ENCODE assay signal across 24 mouse cellular contexts in genomic region chr11:93725242-93725641, GRCm38 (mm10).
DNase-seq lines count a peak whose midpoint lies in the region; ATAC-seq lines count a peak whose summit lies in the region.
"Had no signal": no experiment of that assay in that cellular context is flagged by ENCODE, and none has a peak within 500 bp of the region (broad histone marks: within the 10 kb centered on the region; RNA-seq: fewer than 3 reads in every experiment).

No protein-coding gene starts in this region.

- WGBS in hindbrain, embryonic 14.5 days = 64% methylated on average over 6 of the region's 6 CpGs
- WGBS in hindbrain, embryonic 10.5 days = 87% methylated on average over 6 of the region's 6 CpGs
- whole genome bisulfite sequencing in neural tube, embryonic 14.5 days = 56% methylated on average over 6 of the region's 6 CpGs
- 21% methylated on average over 6 of the region's 6 CpGs for WGBS in forebrain, embryonic 14.5 days
- 76% methylated on average over 6 of the region's 6 CpGs for WGBS in heart, embryonic 11.5 days (ENCODE audit: insufficient replicate concordance)

- H3K4me1 ChIP-seq in hindbrain, embryonic 14.5 days (replicated peaks; ENCODE audit: control insufficient read depth, insufficient read depth, low read length) = no peaks in the 10 kb centered on the region
- H3K4me1 ChIP-seq in hindbrain, embryonic 10.5 days (replicated peaks) = no peaks in the 10 kb centered on the region
- H3K4me1 ChIP-seq in neural tube, embryonic 14.5 days (ENCODE audit: control insufficient read depth, insufficient read depth, low read length) = no peaks in the 10 kb centered on the region
- no peaks in the 10 kb centered on the region for H3K4me1 ChIP-seq in forebrain, embryonic 14.5 days (ENCODE audit: control insufficient read depth, insufficient read depth, low read length)
- no peaks in the 10 kb centered on the region for H3K4me1 ChIP-seq in heart, embryonic 11.5 days (ENCODE audit: control insufficient read depth, insufficient read depth, low read length)
- H3K4me1 ChIP-seq: heart, embryonic 15.5 days; liver, embryonic 13.5 days; midbrain, embryonic 15.5 days had no signal

- no peak overlapping the region for H3K9ac ChIP-seq in hindbrain, embryonic 14.5 days
- H3K9ac ChIP-seq in neural tube, embryonic 14.5 days (replicated peaks; ENCODE audit: low read depth, low read length) = no peak overlapping the region
- no peak overlapping the region for H3K9ac ChIP-seq in forebrain, embryonic 14.5 days (ENCODE audit: low read length)
- H3K9ac ChIP-seq in heart, embryonic 11.5 days (ENCODE audit: low read depth, low read length) = no peak overlapping the region
- H3K9ac ChIP-seq: heart, embryonic 15.5 days; liver, embryonic 13.5 days; midbrain, embryonic 15.5 days had no signal

- no peaks in the 10 kb centered on the region for H3K27me3 ChIP-seq in hindbrain, embryonic 14.5 days (ENCODE audit: control insufficient read depth, insufficient read depth, low read length)
- no peaks in the 10 kb centered on the region for H3K27me3 ChIP-seq in hindbrain, embryonic 10.5 days (ENCODE audit: insufficient read depth, poor library complexity, severe bottlenecking)
- no peaks in the 10 kb centered on the region for H3K27me3 ChIP-seq in neural tube, embryonic 14.5 days (ENCODE audit: control insufficient read depth, insufficient read depth, low read length)
- H3K27me3 ChIP-seq in forebrain, embryonic 14.5 days (replicated peaks; ENCODE audit: control insufficient read depth, insufficient read depth, low read length) = no peaks in the 10 kb centered on the region
- no peaks in the 10 kb centered on the region for H3K27me3 ChIP-seq in heart, embryonic 11.5 days (ENCODE audit: control insufficient read depth, insufficient read depth, low read length)
- H3K27me3 ChIP-seq: heart, embryonic 15.5 days; liver, embryonic 13.5 days; midbrain, embryonic 15.5 days had no signal

- no peak overlapping the region for H3K4me2 ChIP-seq in hindbrain, embryonic 14.5 days (replicated peaks)
- H3K4me2 ChIP-seq in neural tube, embryonic 14.5 days (ENCODE audit: low read depth, low read length) = no peak overlapping the region
- H3K4me2 ChIP-seq in forebrain, embryonic 14.5 days (ENCODE audit: low read length) = no peak overlapping the region
- no peak overlapping the region for H3K4me2 ChIP-seq in heart, embryonic 11.5 days
- H3K4me2 ChIP-seq: heart, embryonic 15.5 days; liver, embryonic 13.5 days; midbrain, embryonic 15.5 days had no signal

- H3K27ac ChIP-seq in hindbrain, embryonic 14.5 days = no peak overlapping the region
- H3K27ac ChIP-seq in hindbrain, embryonic 10.5 days = no peak overlapping the region
- no peak overlapping the region for H3K27ac ChIP-seq in neural tube, embryonic 14.5 days (ENCODE audit: low read depth, low read length)
- H3K27ac ChIP-seq in forebrain, embryonic 14.5 days (ENCODE audit: low read depth, low read length) = no peak overlapping the region
- no peak overlapping the region for H3K27ac ChIP-seq in heart, embryonic 11.5 days (ENCODE audit: low read depth, low read length)
- H3K27ac ChIP-seq: heart, embryonic 15.5 days; kidney, postnatal 0 days; left cerebral cortex, adult 2 months; liver, embryonic 13.5 days; midbrain, embryonic 15.5 days had no signal

- peak; percentile 30 for DNase-seq in hindbrain, embryonic 14.5 days (ENCODE audit: low spot score)
- no peak for DNase-seq in hindbrain, embryonic 10.5 days (ENCODE audit: low spot score)
- no peak for DNase-seq in neural tube, embryonic 10.5 days (ENCODE audit: extremely low spot score, low spot score)
- peak; percentile 77 for DNase-seq in forebrain, embryonic 14.5 days (ENCODE audit: low spot score)
- no peak for DNase-seq in embryo, embryonic 10.5 days (ENCODE audit: low spot score)
- DNase-seq: adrenal gland, adult 2 months; cerebellum, adult 2 months; cerebellum, postnatal 36 days; gastrocnemius, postnatal 36 days; heart, postnatal 4 days; kidney, adult 2 months; liver, embryonic 13.5 days; lung, adult 2 months; lung, postnatal 14 days; right cerebral cortex, postnatal 25 days; spleen, adult 18-20 months had no signal

- ATAC-seq in hindbrain, embryonic 14.5 days (ENCODE audit: low FRiP score) = peak; percentile 59; the same call in 1 of the 2 replicates
- peak; percentile 46; the same call in 1 of the 2 replicates for ATAC-seq in neural tube, embryonic 14.5 days (ENCODE audit: low read depth)
- ATAC-seq in forebrain, embryonic 14.5 days = peak; percentile 70; the same call in 1 of the 2 replicates
- no peak for ATAC-seq in heart, embryonic 11.5 days (replicated peaks; ENCODE audit: insufficient number of reproducible peaks, low FRiP score, low TSS enrichment)
- ATAC-seq: inflammation-experienced regulatory T-cells, adult 6 months; midbrain, embryonic 15.5 days had no signal

- no peaks in the 10 kb centered on the region for H3K36me3 ChIP-seq in hindbrain, embryonic 14.5 days (replicated peaks; ENCODE audit: control insufficient read depth, insufficient read depth)
- H3K36me3 ChIP-seq in hindbrain, embryonic 10.5 days = no peaks in the 10 kb centered on the region
- H3K36me3 ChIP-seq in neural tube, embryonic 14.5 days (ENCODE audit: control insufficient read depth, insufficient read depth, low read length) = no peaks in the 10 kb centered on the region
- H3K36me3 ChIP-seq in forebrain, embryonic 14.5 days (ENCODE audit: control insufficient read depth, insufficient read depth, low read length) = no peaks in the 10 kb centered on the region
- H3K36me3 ChIP-seq in heart, embryonic 11.5 days (ENCODE audit: control insufficient read depth, insufficient read depth, low read length) = no peaks in the 10 kb centered on the region
- H3K36me3 ChIP-seq: G1E; heart, embryonic 15.5 days; liver, embryonic 13.5 days; midbrain, embryonic 15.5 days had no signal

- H3K4me3 ChIP-seq in hindbrain, embryonic 14.5 days (replicated peaks; ENCODE audit: low read length) = no peak overlapping the region
- H3K4me3 ChIP-seq in hindbrain, embryonic 10.5 days = no peak overlapping the region
- H3K4me3 ChIP-seq in neural tube, embryonic 14.5 days (ENCODE audit: low read depth, low read length) = no peak overlapping the region
- no peak overlapping the region for H3K4me3 ChIP-seq in forebrain, embryonic 14.5 days (ENCODE audit: low read depth, low read length)
- H3K4me3 ChIP-seq in heart, embryonic 11.5 days (ENCODE audit: low read depth, low read length) = no peak overlapping the region
- H3K4me3 ChIP-seq: heart, embryonic 15.5 days; left cerebral cortex, adult 2 months; liver, embryonic 13.5 days; midbrain, embryonic 15.5 days had no signal

- H3K9me3 ChIP-seq in hindbrain, embryonic 14.5 days (ENCODE audit: control insufficient read depth, low read length) = no peaks in the 10 kb centered on the region
- no peaks in the 10 kb centered on the region for H3K9me3 ChIP-seq in hindbrain, embryonic 10.5 days
- no peaks in the 10 kb centered on the region for H3K9me3 ChIP-seq in neural tube, embryonic 14.5 days (ENCODE audit: control insufficient read depth, low read length)
- H3K9me3 ChIP-seq in forebrain, embryonic 14.5 days (replicated peaks; ENCODE audit: control insufficient read depth, low read length) = no peaks in the 10 kb centered on the region
- no peaks in the 10 kb centered on the region for H3K9me3 ChIP-seq in heart, embryonic 11.5 days (replicated peaks; ENCODE audit: control insufficient read depth, low read length)
- H3K9me3 ChIP-seq: heart, embryonic 15.5 days; liver, embryonic 13.5 days; midbrain, embryonic 15.5 days had no signal

Comparison
In these comparisons a context has a peak if more than half of its experiments do, and no peak if none do; other contexts are left out.
1. DNase-seq: peak in hindbrain, embryonic 14.5 days (single experiment) and forebrain, embryonic 14.5 days (single experiment); none in hindbrain, embryonic 10.5 days (single experiment), neural tube, embryonic 10.5 days (single experiment) and embryo, embryonic 10.5 days (single experiment).